Comparison of ENCODE assay signal across 8 mouse cellular contexts in the genomic region with DNA sequence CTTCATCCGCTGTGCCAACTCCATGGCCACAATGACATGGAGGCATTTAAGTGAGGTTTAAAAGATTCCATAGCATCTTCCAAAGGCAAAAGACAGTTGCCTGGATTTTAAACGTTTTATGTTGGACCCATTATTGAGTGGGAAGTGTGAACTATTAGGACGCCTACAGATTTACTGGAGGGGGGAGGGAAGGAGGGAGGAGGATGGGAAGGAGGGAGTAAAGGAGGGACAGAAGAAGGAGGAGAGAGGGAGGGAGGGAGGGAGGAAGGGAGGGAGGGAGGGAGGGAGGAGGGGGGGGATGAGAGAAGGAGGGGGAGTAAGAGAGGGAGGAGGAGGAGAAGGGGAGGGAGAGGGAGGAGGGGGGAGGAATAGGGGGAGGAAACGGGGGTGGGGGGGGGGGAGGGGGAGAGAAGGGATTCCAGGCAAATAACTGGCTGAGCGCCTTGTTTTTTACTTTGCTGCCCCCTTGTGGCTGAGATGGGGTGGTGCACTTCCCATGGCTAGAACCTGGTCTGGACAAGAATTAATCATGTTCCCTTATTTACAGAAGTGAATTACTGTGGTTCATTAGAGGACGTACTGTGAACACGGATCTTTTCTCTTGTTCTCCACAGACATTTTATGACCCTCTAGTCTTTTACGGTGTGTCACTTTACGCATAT. TPM values are rescaled to one million over a fixed set of nuclear protein-coding genes. Genes with fewer than 3 reads are reported as not detected.
DNase-seq lines count a peak whose midpoint lies in the region; ATAC-seq lines count a peak whose summit lies in the region.

No protein-coding gene starts in this region.

- H3K4me1 ChIP-seq in hindbrain, embryonic 14.5 days (replicated peaks; ENCODE audit: control insufficient read depth, insufficient read depth, low read length) = 0 out of 2 replicates have a peak, but pooled peaks cover 7% of the 10 kb centered on the region
- peaks cover 4% of the 10 kb centered on the region for H3K4me1 ChIP-seq in hindbrain, embryonic 13.5 days (replicated peaks)
- H3K4me1 ChIP-seq in limb, embryonic 15.5 days = peaks cover 9% of the 10 kb centered on the region

- H3K4me3 ChIP-seq in hindbrain, embryonic 14.5 days (replicated peaks; ENCODE audit: low read length) = no peak overlapping the region
- H3K4me3 ChIP-seq in hindbrain, embryonic 13.5 days = no peak overlapping the region
- H3K4me3 ChIP-seq in limb, embryonic 15.5 days = no peak overlapping the region

- ATAC-seq in hindbrain, embryonic 14.5 days (ENCODE audit: low FRiP score) = no peak
- no peak for ATAC-seq in hindbrain, embryonic 13.5 days (ENCODE audit: low FRiP score)
- no peak for ATAC-seq in limb, embryonic 15.5 days (ENCODE audit: insufficient number of reproducible peaks, low FRiP score, low TSS enrichment, low read depth)

- H3K36me3 ChIP-seq in hindbrain, embryonic 14.5 days (replicated peaks; ENCODE audit: control insufficient read depth, insufficient read depth) = no peaks in the 10 kb centered on the region
- H3K36me3 ChIP-seq in hindbrain, embryonic 13.5 days = no peaks in the 10 kb centered on the region
- H3K36me3 ChIP-seq in limb, embryonic 15.5 days = no peaks in the 10 kb centered on the region
- no peaks in the 10 kb centered on the region for H3K36me3 ChIP-seq in splenic B cell, adult 2 months (ENCODE audit: control insufficient read depth, insufficient read depth, low read length, poor library complexity, severe bottlenecking)

- H3K27me3 ChIP-seq in hindbrain, embryonic 14.5 days (ENCODE audit: control insufficient read depth, insufficient read depth, low read length) = no peaks in the 10 kb centered on the region
- peaks cover 11% of the 10 kb centered on the region; the same call in 1 of the 2 replicates for H3K27me3 ChIP-seq in hindbrain, embryonic 13.5 days
- H3K27me3 ChIP-seq in limb, embryonic 15.5 days = peaks cover 6% of the 10 kb centered on the region; the same call in 1 of the 2 replicates
- H3K27me3 ChIP-seq in splenic B cell, adult 2 months (ENCODE audit: control insufficient read depth, insufficient read depth, low read length, poor library complexity, severe bottlenecking) = no peaks in the 10 kb centered on the region

- H3K4me2 ChIP-seq in hindbrain, embryonic 14.5 days (replicated peaks) = no peak overlapping the region
- no peak overlapping the region for H3K4me2 ChIP-seq in hindbrain, embryonic 13.5 days
- 0 out of 2 replicates have a peak overlapping the region, but pooled peaks have one; percentile 1 for H3K4me2 ChIP-seq in limb, embryonic 15.5 days

- 30% methylated on average over 7 of the region's 9 CpGs for WGBS in hindbrain, embryonic 14.5 days
- 15% methylated on average over 7 of the region's 9 CpGs for WGBS in hindbrain, embryonic 13.5 days
- WGBS in limb, embryonic 15.5 days = 19% methylated on average over 9 of the region's 9 CpGs

- H3K9ac ChIP-seq in hindbrain, embryonic 14.5 days = no peak overlapping the region
- no peak overlapping the region for H3K9ac ChIP-seq in hindbrain, embryonic 13.5 days
- H3K9ac ChIP-seq in limb, embryonic 15.5 days = no peak overlapping the region

- no peaks in the 10 kb centered on the region for H3K9me3 ChIP-seq in hindbrain, embryonic 14.5 days (ENCODE audit: control insufficient read depth, low read length)
- no peaks in the 10 kb centered on the region for H3K9me3 ChIP-seq in hindbrain, embryonic 13.5 days
- no peaks in the 10 kb centered on the region for H3K9me3 ChIP-seq in limb, embryonic 15.5 days

- no peak overlapping the region for H3K27ac ChIP-seq in hindbrain, embryonic 14.5 days
- no peak overlapping the region for H3K27ac ChIP-seq in hindbrain, embryonic 13.5 days
- peak overlapping the region; percentile 22; the same call in 1 of the 2 replicates for H3K27ac ChIP-seq in limb, embryonic 15.5 days

- DNase-seq in hindbrain, embryonic 14.5 days (ENCODE audit: low spot score) = peak; percentile 86
- peak; percentile 58 for DNase-seq in cerebellum, adult 9-11 months
- peak; percentile 57 to 67 for DNase-seq in frontal cortex, postnatal 25 days (ENCODE audit: low spot score in 2 of 2)
- peak; percentile 76 for DNase-seq in kidney, adult 9 months
- peak; percentile 35 to 60 for DNase-seq in natural killer cell, adult 2 months (ENCODE audit: low spot score in 2 of 2)
- peak; percentile 80 for DNase-seq in splenic B cell, adult 2 months (ENCODE audit: low read depth, low spot score)

RNA-seq across cellular contexts. Expression of gene Gsto1, which starts 33.8 kb away (rescaled TPM):
- 127 and 135 TPM in 2 replicates for polyA plus RNA-seq in hindbrain, embryonic 14.5 days (2014; fragmentation: Nextera tagmentation; extraction: Ambion mirVana)
- 117 and 118 TPM in 2 replicates for polyA plus RNA-seq in hindbrain, embryonic 13.5 days (2015; fragmentation: Nextera tagmentation; extraction: Ambion mirVana)
- polyA plus RNA-seq in limb, embryonic 15.5 days (2015; fragmentation: Nextera tagmentation; extraction: Ambion mirVana) = 227 and 249 TPM in 2 replicates

RNA-seq across cellular contexts. Expression of gene Gsto2, which starts 44.4 kb away (rescaled TPM):
- 1.2 and 1.3 TPM in 2 replicates for polyA plus RNA-seq in hindbrain, embryonic 14.5 days (2014; fragmentation: Nextera tagmentation; extraction: Ambion mirVana)
- 1.1 and 1.8 TPM in 2 replicates for polyA plus RNA-seq in hindbrain, embryonic 13.5 days (2015; fragmentation: Nextera tagmentation; extraction: Ambion mirVana)
- 1.1 and 1.3 TPM in 2 replicates for polyA plus RNA-seq in limb, embryonic 15.5 days (2015; fragmentation: Nextera tagmentation; extraction: Ambion mirVana)
